Mouse (Mus musculus): ENCODE results near the gene Acbd5. TPM values are rescaled to one million over a fixed set of nuclear protein-coding genes. Genes with fewer than 3 reads are reported as not detected.

Gene Acbd5
- polyA plus RNA-seq, 1 experiment from 2014 or later = 34.2 TPM

DNA sequence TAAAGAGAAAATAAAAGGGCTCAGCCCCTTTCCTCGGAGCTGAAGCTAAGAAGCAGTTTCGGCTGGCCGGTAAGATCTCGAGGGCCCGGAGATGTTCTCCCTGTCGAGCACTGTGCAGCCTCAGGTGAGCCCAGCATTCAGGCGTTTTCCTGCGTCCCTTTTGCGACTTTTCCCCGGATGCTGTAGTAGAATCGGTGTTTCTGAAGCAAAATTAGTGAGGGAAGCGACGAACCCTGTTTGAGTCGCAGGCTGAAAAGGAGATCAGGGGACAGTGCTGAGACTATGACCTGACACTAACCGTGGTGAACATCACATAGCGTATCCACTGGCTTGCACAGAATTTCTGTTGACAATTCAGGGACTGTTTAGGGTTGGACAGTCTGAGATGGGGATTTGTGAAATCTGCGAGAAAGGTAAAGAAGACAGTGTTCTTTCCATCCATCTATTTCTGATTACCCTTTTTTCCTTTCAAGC lies 88.7 kb downstream of the Acbd5 start:
- no peaks in the 10 kb centered on the region for H3K27me3 ChIP-seq
- peaks cover 14% of the 10 kb centered on the region for H3K36me3 ChIP-seq
- peak; percentile 11; the same call in 1 of the 2 replicates for ATAC-seq (replicated peaks; ENCODE audit: low FRiP score)
- under 1% methylated on average over 17 of the region's 17 CpGs for WGBS
- H3K9ac ChIP-seq = peak overlapping the region; percentile 73
- H3K4me1 ChIP-seq = peaks cover 26% of the 10 kb centered on the region
- H3K4me3 ChIP-seq (replicated peaks) = peak overlapping the region; percentile 73
- no peaks in the 10 kb centered on the region for H3K9me3 ChIP-seq (replicated peaks)
- H3K4me2 ChIP-seq = peak overlapping the region; percentile 69
- peak overlapping the region; percentile 99 for H3K27ac ChIP-seq

Other genes starting within 250 kb of the Acbd5 start
- 23.7 and 24.0 TPM in 2 replicates for gene Pdss1, start 172.6 kb upstream of the Acbd5 start, polyA plus RNA-seq (2015; fragmentation: Nextera tagmentation; extraction: Ambion mirVana)
- 47.6 and 50.9 TPM in 2 replicates for gene Abi1, start 27.9 kb upstream of the Acbd5 start, polyA plus RNA-seq (2015; fragmentation: Nextera tagmentation; extraction: Ambion mirVana)
- gene Mastl, start 87.9 kb downstream of the Acbd5 start, polyA plus RNA-seq (2015; fragmentation: Nextera tagmentation; extraction: Ambion mirVana) = 10.6 and 10.7 TPM in 2 replicates
- 73.9 and 84.8 TPM in 2 replicates for gene Yme1l1, start 88.2 kb downstream of the Acbd5 start, polyA plus RNA-seq (2015; fragmentation: Nextera tagmentation; extraction: Ambion mirVana)
- not detected in 2 replicates for gene 4931423N10Rik, start 139.3 kb downstream of the Acbd5 start, polyA plus RNA-seq (2015; fragmentation: Nextera tagmentation; extraction: Ambion mirVana)

Data from kidney, embryonic 15.5 days (tissue).